Mouse (Mus musculus) ES-E14 (cell line): ENCODE measurements at regions not wholly inside any gene's neighbourhood (a gene's known extent, or its start where the extent isn't known, plus 50 kb on each side); places are given as distances from the start of the nearest gene placed in this dataset.

Source experiments
- CHD2 ChIP-seq: IDR thresholded peaks from 2 replicates; pipeline ENCODE4 v1.6.1; 2014; ENCODE audit warnings: mild to moderate bottlenecking, low read depth, low read length, inconsistent platforms
- HCFC1 ChIP-seq: IDR thresholded peaks from 2 replicates; pipeline ENCODE4 v1.6.1; 2012; ENCODE audit warnings: low read length, inconsistent platforms, borderline replicate concordance; ENCODE audit not compliant: insufficient read depth

- TF ChIP-seq HCFC1, result no peak
- TF ChIP-seq CHD2, result no peak
Observed at GRCm38 (mm10) chr15:87384279-87385066, 159.6 kb upstream of the Fam19a5 start.
